Mouse (Mus musculus) MEL (cell line): Measurements from ENCODE around the gene Plrg1.

ENCODE experiments used
- MAZ ChIP-seq: IDR thresholded peaks from 2 replicates; pipeline ENCODE4 v1.6.1; 2012; ENCODE audit warnings: low read depth, mild to moderate bottlenecking, inconsistent platforms, low read length, improper control_type of control experiment
- TCF12 ChIP-seq: IDR thresholded peaks from 2 replicates; pipeline ENCODE4 v1.6.1; 2014; ENCODE audit warnings: low read depth, mild to moderate bottlenecking, inconsistent platforms, low read length, improper control_type of control experiment, moderate library complexity

DNA sequence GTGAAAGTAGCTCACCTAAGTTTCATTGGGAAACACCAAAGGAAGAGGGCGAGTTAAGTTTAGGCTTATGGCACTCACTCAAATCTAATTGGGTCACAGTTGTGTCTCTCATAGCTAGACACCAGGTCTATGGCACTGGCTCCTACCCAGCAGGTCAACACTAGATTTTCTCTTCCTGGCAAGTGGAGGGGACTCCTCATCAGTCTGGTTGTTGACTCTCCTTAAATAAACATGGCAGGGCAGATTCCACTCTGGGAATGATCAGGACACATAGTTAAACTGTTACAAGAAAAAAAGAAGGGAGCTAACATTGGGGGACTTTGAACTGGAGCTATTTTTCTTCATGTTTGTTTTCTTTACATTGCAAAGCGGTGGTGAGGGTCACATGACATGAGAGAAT, 34.9 kb upstream of the Plrg1 start:
- TF ChIP-seq TCF12 (no peak), MAZ (no peak)
